Mouse (Mus musculus) adrenal gland, postnatal 10 days (tissue): Measurements from ENCODE around the gene Lyz2. TPM values are rescaled to one million over a fixed set of nuclear protein-coding genes. Genes with fewer than 3 reads are reported as not detected.
"Not testable (repeated sequence)": the region's sequence is repeated elsewhere in the genome, so short reads cannot be mapped to it uniquely, and the experiment has no call there.

Experiments used
- DNase-seq: peaks from one replicate; pipeline ENCODE4 v3.0.0; 2021; ENCODE audit warnings: mixed read lengths
- total RNA-seq, 2 experiments: library from RNA; stranded (reverse); gene quantifications; 2 replicates each; pipeline ENCODE4 v1.2.3; 2021

The Lyz2 gene
- total RNA-seq, 2 experiments from 2014 or later, result 106 to 122 TPM

- no peak for DNase-seq
Measured at GRCm38 (mm10) chr10:117284578-117285520, 2.7 kb upstream of the Lyz2 start.

- DNase-seq, result no peak
Measured at GRCm38 (mm10) chr10:117283871-117284577, 1.9 kb upstream of the Lyz2 start.

- not testable (repeated sequence) for DNase-seq
Measured at GRCm38 (mm10) chr10:117283196-117283595, 1.1 kb upstream of the Lyz2 start.

- DNase-seq, result no peak
Measured at GRCm38 (mm10) chr10:117282551-117282950, 430 bp upstream of the Lyz2 start.

GRCm38 (mm10) chr10:117281381-117281920 lies 670 bp downstream of the Lyz2 start:
- no peak for DNase-seq

GRCm38 (mm10) chr10:117280000-117280399 lies 2.1 kb downstream of the Lyz2 start:
- no peak for DNase-seq

- not testable (repeated sequence) for DNase-seq
Measured at GRCm38 (mm10) chr10:117278510-117278909, 3.6 kb downstream of the Lyz2 start.

- not testable (repeated sequence) for DNase-seq
Measured at GRCm38 (mm10) chr10:117277779-117278178, 4.3 kb downstream of the Lyz2 start.

GRCm38 (mm10) chr10:117275681-117276369 lies 6.3 kb downstream of the Lyz2 start:
- DNase-seq, result no peak

- DNase-seq, result not testable (repeated sequence)
Measured at GRCm38 (mm10) chr10:117274645-117275044, 7.5 kb downstream of the Lyz2 start.

GRCm38 (mm10) chr10:117272023-117272422 lies 10.1 kb downstream of the Lyz2 start:
- DNase-seq, result peak; percentile 15

- DNase-seq, result no peak
Measured at GRCm38 (mm10) chr10:117259870-117260269, 22.3 kb downstream of the Lyz2 start.

GRCm38 (mm10) chr10:117238603-117239002 lies 43.5 kb downstream of the Lyz2 start, which contains the start of gene 9530003J23Rik:
9530003J23Rik (minus strand) TSS chr10:117238703.
- DNase-seq, result no peak

GRCm38 (mm10) chr10:117235866-117236265 lies 46.3 kb downstream of the Lyz2 start:
- DNase-seq, result no peak

GRCm38 (mm10) chr10:117234825-117235224 lies 47.3 kb downstream of the Lyz2 start:
- peak; percentile 66 for DNase-seq

GRCm38 (mm10) chr10:117229826-117230225 lies 52.3 kb downstream of the Lyz2 start:
- DNase-seq, result no peak

Other genes starting within 250 kb of the Lyz2 start
- not detected for gene Lrrc10, start 237.0 kb downstream of the Lyz2 start, total RNA-seq
- 100 to 1,000 TPM; 211 to 224 TPM for gene Cct2, start 218.5 kb downstream of the Lyz2 start, total RNA-seq
- 10 to 100 TPM; 24.0 to 26.4 TPM for gene Frs2, start 133.8 kb downstream of the Lyz2 start, total RNA-seq
- gene Yeats4, start 57.8 kb downstream of the Lyz2 start, total RNA-seq, result 10 to 100 TPM; 42.5 to 47.6 TPM
- gene 9530003J23Rik, start 43.6 kb downstream of the Lyz2 start, total RNA-seq, result not detected
- gene Lyz1, start 10.5 kb upstream of the Lyz2 start, total RNA-seq, result 10 to 100 TPM; 12.3 to 13.9 TPM
- 10 to 100 TPM; 69.7 to 81.3 TPM for gene Cpsf6, start 97.7 kb upstream of the Lyz2 start, total RNA-seq